Mouse (Mus musculus) olfactory bulb, adult 2 months (tissue): ENCODE results near the gene Itga11. TPM values are rescaled to one million over a fixed set of nuclear protein-coding genes. Genes with fewer than 3 reads are reported as not detected.

Source experiments
- H3K27ac ChIP-seq: fragments of 200-500 bp; 2 replicates; pipeline ENCODE4 v1.5.1; 2012; ENCODE audit warnings: low read depth, low read length; ENCODE audit not compliant: insufficient read depth
- H3K4me1 ChIP-seq: fragments of 200-500 bp; 2 replicates; pipeline ENCODE4 v1.6.1; 2012; ENCODE audit warnings: low read length; ENCODE audit not compliant: control insufficient read depth, insufficient read depth
- H3K4me3 ChIP-seq: fragments of 200-500 bp; 2 replicates; pipeline ENCODE4 v1.5.1; 2012; ENCODE audit warnings: mild to moderate bottlenecking, low read depth, low read length, moderate library complexity; ENCODE audit not compliant: insufficient read depth
- CTCF ChIP-seq: fragments of 200-500 bp; IDR thresholded peaks from 2 replicates; pipeline ENCODE4 v1.5.1; 2012; ENCODE audit warnings: low read depth, mild to moderate bottlenecking, low read length, moderate library complexity; ENCODE audit not compliant: insufficient read depth
- POLR2A ChIP-seq: fragments of 200-500 bp; IDR thresholded peaks from 2 replicates; pipeline ENCODE4 v1.6.1; 2012; ENCODE audit warnings: mild to moderate bottlenecking, low read depth, low read length, moderate library complexity; ENCODE audit not compliant: insufficient read depth
- WGBS: fragments of 180-500 bp; shearing (Covaris S2); methylation state at CpG from one replicate; pipeline ENCODE4 v1.1.7; 2018; 5-methylcytosine and 5-hydroxymethylcytosine counted together
- polyA plus RNA-seq: library from polyadenylated mRNA; stranded (reverse); fragments of >200 nt; gene quantifications from 2 replicates; pipeline ENCODE4 v1.2.4, GENCODE M21; 2012; ENCODE audit warnings: low replicate concordance; ENCODE audit not compliant: missing spikeins, insufficient read depth, insufficient read length

Itga11 gene
- polyA plus RNA-seq: not detected in 2 replicates

- no peak for TF ChIP-seq POLR2A
- TF ChIP-seq CTCF: no peak
- peak within 1 kb of the TSS; percentile 41 for H3K4me3 ChIP-seq
- 7% methylated on average over 45 of the region's 45 CpGs for WGBS
- H3K4me1 ChIP-seq: peaks cover 26% of the 10 kb centered on the region
- H3K27ac ChIP-seq: no peak within 1 kb of the TSS
Observed at GRCm38 (mm10) chr9:62677641-62678549, at the start of gene Itga11. Gene Itga11, plus strand, starts transcription at chr9:62677826.

GRCm38 (mm10) chr9:62630631-62631240, 46.9 kb upstream of the Itga11 start:
- WGBS: 50% methylated on average over 10 of the region's 10 CpGs

GRCm38 (mm10) chr9:62632392-62632791, 45.2 kb upstream of the Itga11 start:
- Histone ChIP-seq H3K27ac (no peak overlapping the region), H3K4me1 (peaks cover 19% of the 10 kb centered on the region), H3K4me3 (no peak overlapping the region)
- 50% methylated on average over 6 of the region's 6 CpGs for WGBS
- no peak for TF ChIP-seq POLR2A
- no peak for TF ChIP-seq CTCF

More at GRCm38 (mm10) chr9:62630631-62631240, 46.9 kb upstream of the Itga11 start:
- Histone ChIP-seq H3K4me1 (peaks cover 20% of the 10 kb centered on the region), H3K27ac (no peak overlapping the region), H3K4me3 (no peak overlapping the region)
- TF ChIP-seq POLR2A: no peak
- TF ChIP-seq CTCF: no peak

- Histone ChIP-seq H3K27ac (no peak overlapping the region), H3K4me3 (no peak overlapping the region), H3K4me1 (0 out of 2 replicates have a peak, but pooled peaks cover 3% of the 10 kb centered on the region)
- 66% methylated on average over 6 of the region's 6 CpGs for WGBS
- TF ChIP-seq POLR2A (no peak), CTCF (no peak)
Observed at GRCm38 (mm10) chr9:62638045-62638444, 39.6 kb upstream of the Itga11 start.

GRCm38 (mm10) chr9:62639686-62640085, 37.9 kb upstream of the Itga11 start:
- TF ChIP-seq POLR2A (no peak), CTCF (no peak)
- Histone ChIP-seq H3K4me1 (peaks cover 3% of the 10 kb centered on the region; the same call in 1 of the 2 replicates), H3K27ac (no peak overlapping the region), H3K4me3 (no peak overlapping the region)
- 61% methylated on average over 4 of the region's 4 CpGs for WGBS

- Histone ChIP-seq H3K27ac (no peak overlapping the region), H3K4me3 (no peak overlapping the region), H3K4me1 (peaks cover 8% of the 10 kb centered on the region)
- no peak for TF ChIP-seq POLR2A
- TF ChIP-seq CTCF: no peak
- 68% methylated on average over 2 of the region's 2 CpGs for WGBS
Observed at GRCm38 (mm10) chr9:62640188-62640587, 37.4 kb upstream of the Itga11 start.

GRCm38 (mm10) chr9:62645716-62646400, 31.8 kb upstream of the Itga11 start:
- 51% methylated on average over 6 of the region's 6 CpGs for WGBS
- Histone ChIP-seq H3K27ac (peak overlapping the region; percentile 40; the same call in 1 of the 2 replicates), H3K4me1 (peaks cover 17% of the 10 kb centered on the region), H3K4me3 (no peak overlapping the region)
- TF ChIP-seq POLR2A (no peak), CTCF (no peak)

- Histone ChIP-seq H3K4me3 (no peak overlapping the region), H3K27ac (0 out of 2 replicates have a peak overlapping the region, but pooled peaks have one; percentile 10), H3K4me1 (peaks cover 17% of the 10 kb centered on the region)
- no peak for TF ChIP-seq POLR2A
- no peak for TF ChIP-seq CTCF
- WGBS: 64% methylated on average over 7 of the region's 7 CpGs
Observed at GRCm38 (mm10) chr9:62646721-62647183, 30.9 kb upstream of the Itga11 start.

- WGBS: 77% methylated on average over 3 of the region's 3 CpGs
- Histone ChIP-seq H3K4me1 (peaks cover 17% of the 10 kb centered on the region), H3K4me3 (no peak overlapping the region), H3K27ac (no peak overlapping the region)
- no peak for TF ChIP-seq CTCF
- no peak for TF ChIP-seq POLR2A
Observed at GRCm38 (mm10) chr9:62649444-62649843, 28.2 kb upstream of the Itga11 start.
